Mouse (Mus musculus) stomach, postnatal 0 days (tissue): Measurements from ENCODE around the gene Ptprg. TPM values are rescaled to one million over a fixed set of nuclear protein-coding genes. Genes with fewer than 3 reads are reported as not detected.

ENCODE experiments used
- ATAC-seq: fragments of 200-750 bp; cut with Nextera tagmentation; 2 replicates; pipeline ENCODE4 v1.8.0; 2017; ENCODE audit not compliant: low FRiP score, low TSS enrichment
- DNase-seq: peaks from one replicate; pipeline ENCODE4 v3.0.0-alpha.2; 2016; ENCODE audit warnings: low spot score
- H3K27ac ChIP-seq: fragments of 300-500 bp; sonication (generic); replicated peaks from 2 replicates; pipeline ENCODE4 v1.5.1; 2014; ENCODE audit warnings: mild to moderate bottlenecking, control low read depth
- H3K27me3 ChIP-seq: fragments of 300-500 bp; sonication (generic); 2 replicates; pipeline ENCODE4 v1.6.1; 2014; ENCODE audit warnings: low read length; ENCODE audit not compliant: control insufficient read depth, insufficient read depth
- H3K36me3 ChIP-seq: fragments of 300-500 bp; sonication (generic); 2 replicates; pipeline ENCODE4 v1.6.1; 2014; ENCODE audit warnings: low read length, mixed read lengths; ENCODE audit not compliant: control insufficient read depth, insufficient read depth
- H3K4me1 ChIP-seq: fragments of 300-500 bp; sonication (generic); replicated peaks from 2 replicates; pipeline ENCODE4 v1.6.1; 2014; ENCODE audit warnings: antibody characterized with exemption; ENCODE audit not compliant: control insufficient read depth, insufficient read depth
- H3K4me2 ChIP-seq: fragments of 300-500 bp; sonication (generic); replicated peaks from 2 replicates; pipeline ENCODE4 v1.6.1; 2014; ENCODE audit warnings: low read depth, mild to moderate bottlenecking, control low read depth, moderate library complexity
- H3K4me3 ChIP-seq: fragments of 300-500 bp; sonication (generic); 2 replicates; pipeline ENCODE4 v1.5.1; 2014; ENCODE audit warnings: low read depth, low read length, control low read depth
- H3K9ac ChIP-seq: fragments of 300-500 bp; sonication (generic); 2 replicates; pipeline ENCODE4 v1.6.1; 2014; ENCODE audit warnings: mild to moderate bottlenecking, low read length, control low read depth, mixed read lengths
- H3K9me3 ChIP-seq: fragments of 300-500 bp; sonication (generic); 2 replicates; pipeline ENCODE4 v1.6.1; 2016; ENCODE audit warnings: low read length; ENCODE audit not compliant: control insufficient read depth
- CTCF ChIP-seq: IDR thresholded peaks from 2 replicates; pipeline ENCODE4 v1.5.1; 2016; ENCODE audit warnings: antibody characterized with exemption, low read depth, mild to moderate bottlenecking, moderate library complexity
- EP300 ChIP-seq: optimal IDR thresholded peaks from 2 replicates; pipeline ENCODE3; 2016; ENCODE audit warnings: antibody characterized with exemption
- WGBS: fragments of 180-500 bp; shearing (Covaris S2); extraction: QIAGEN DNeasy Blood & Tissue Kit; methylation state at CpG from one replicate; pipeline ENCODE4 v1.1.7; 2014; 5-methylcytosine and 5-hydroxymethylcytosine counted together
- polyA plus RNA-seq: library from polyadenylated mRNA; unstranded; fragments of >200 nt; fragmentation: Nextera tagmentation; extraction: Ambion mirVana; gene quantifications from 2 replicates; pipeline ENCODE4 v1.2.1, GENCODE M21; 2015

The Ptprg gene
- polyA plus RNA-seq, 1 experiment from 2014 or later = 6.2 TPM

DNA sequence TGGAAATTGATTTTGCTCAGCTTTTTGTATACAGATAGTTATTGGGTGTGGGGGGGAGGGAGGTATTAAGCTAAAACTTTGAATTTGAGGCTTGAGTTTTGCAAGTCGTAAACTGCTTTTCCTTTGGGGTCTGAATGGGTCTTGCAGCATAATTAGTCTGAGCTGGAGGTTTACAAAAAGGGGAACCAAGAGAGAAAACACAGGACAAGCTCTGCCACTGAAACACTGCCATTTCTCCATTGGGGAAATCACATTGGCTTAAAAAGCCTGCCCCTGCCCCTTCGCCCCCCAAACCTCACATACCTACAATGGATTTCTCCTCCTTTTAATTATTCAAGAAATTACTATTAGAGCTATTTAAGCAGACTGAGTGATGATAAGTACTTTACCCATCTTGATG is 156.0 kb downstream of the Ptprg start:
- TF ChIP-seq EP300 (no peak), CTCF (no peak)
- Histone ChIP-seq H3K4me2 (no peak overlapping the region), H3K4me1 (no peaks in the 10 kb centered on the region), H3K9ac (no peak overlapping the region), H3K36me3 (no peaks in the 10 kb centered on the region), H3K9me3 (peaks cover 4% of the 10 kb centered on the region; the same call in 1 of the 2 replicates), H3K27me3 (no peaks in the 10 kb centered on the region), H3K4me3 (no peak overlapping the region), H3K27ac (no peak overlapping the region)
- WGBS = 79% methylated on average over 2 of the region's 2 CpGs
- ATAC-seq (no peak), DNase-seq (no peak)

DNA sequence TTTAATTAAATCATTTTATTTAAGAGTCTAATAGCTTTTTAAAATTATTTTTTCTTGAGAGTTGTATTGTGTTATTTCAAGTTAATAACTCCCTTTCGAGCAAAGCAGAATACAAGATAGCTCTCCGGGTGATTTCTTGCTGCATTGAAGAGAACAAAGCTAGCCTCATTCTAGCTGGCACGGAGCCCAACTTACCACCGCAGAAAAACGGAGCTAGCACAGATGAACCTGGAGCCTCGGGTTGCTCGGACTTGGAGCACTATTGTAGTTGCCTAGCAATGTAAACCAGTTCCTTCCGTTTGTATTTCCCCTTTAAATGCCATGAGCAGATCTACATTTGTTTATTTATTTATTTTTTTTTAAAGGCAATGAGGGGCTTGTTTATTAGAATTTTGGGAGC is 156.5 kb downstream of the Ptprg start:
- ATAC-seq = no peak
- H3K4me3 ChIP-seq = no peak overlapping the region
- no peak for TF ChIP-seq EP300
- no peak for TF ChIP-seq CTCF
- H3K27me3 ChIP-seq = no peaks in the 10 kb centered on the region
- peaks cover 4% of the 10 kb centered on the region; the same call in 1 of the 2 replicates for H3K9me3 ChIP-seq
- H3K4me2 ChIP-seq = no peak overlapping the region
- DNase-seq = no peak
- H3K36me3 ChIP-seq = no peaks in the 10 kb centered on the region
- H3K27ac ChIP-seq = no peak overlapping the region
- WGBS = 56% methylated on average over 8 of the region's 8 CpGs
- H3K9ac ChIP-seq = no peak overlapping the region
- no peaks in the 10 kb centered on the region for H3K4me1 ChIP-seq

DNA sequence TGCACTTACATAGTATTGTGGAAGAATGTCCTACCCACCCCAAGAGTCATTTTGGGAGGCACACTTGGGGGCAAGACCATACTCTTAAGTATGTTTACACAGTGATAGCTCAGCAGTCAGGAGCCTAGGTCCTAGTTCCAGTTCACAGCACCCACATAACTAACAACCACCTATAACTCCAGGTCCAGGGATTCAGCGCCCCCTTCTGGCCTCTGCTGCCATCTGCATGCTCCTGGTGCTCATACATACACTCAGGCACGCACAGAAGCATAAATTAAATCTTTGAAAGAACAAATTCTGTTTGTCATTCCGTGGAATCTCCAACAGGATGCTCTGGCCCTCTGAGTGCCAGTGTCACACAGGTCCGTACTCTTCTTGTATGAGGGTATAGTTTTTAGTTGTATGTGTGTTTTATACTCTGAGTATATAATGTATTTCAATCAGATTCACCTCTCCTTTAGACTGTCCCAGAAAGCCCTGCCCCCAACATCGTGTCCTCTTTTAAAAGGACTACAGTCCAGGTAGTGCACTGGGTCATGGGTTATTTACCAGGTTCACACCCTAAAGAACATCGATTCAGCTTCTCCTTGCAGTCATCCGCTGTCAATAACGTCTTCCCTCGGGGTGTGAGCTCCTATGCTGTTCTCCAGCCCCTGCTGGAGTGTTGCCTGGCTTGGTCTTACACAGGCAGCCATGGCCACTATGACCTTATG is 157.2 kb downstream of the Ptprg start:
- whole genome bisulfite sequencing = 90% methylated on average over 9 of the region's 9 CpGs
- no peak overlapping the region for H3K9ac ChIP-seq
- H3K36me3 ChIP-seq = no peaks in the 10 kb centered on the region
- no peaks in the 10 kb centered on the region for H3K27me3 ChIP-seq
- TF ChIP-seq CTCF = 0 out of 2 replicates have a peak, but pooled peaks have one; percentile 16
- no peak for TF ChIP-seq EP300
- H3K27ac ChIP-seq = no peak overlapping the region
- H3K4me2 ChIP-seq = no peak overlapping the region
- DNase-seq (no peak), ATAC-seq (no peak)
- H3K4me3 ChIP-seq = no peak overlapping the region
- H3K9me3 ChIP-seq = peaks cover 4% of the 10 kb centered on the region; the same call in 1 of the 2 replicates
- H3K4me1 ChIP-seq = no peaks in the 10 kb centered on the region

DNA sequence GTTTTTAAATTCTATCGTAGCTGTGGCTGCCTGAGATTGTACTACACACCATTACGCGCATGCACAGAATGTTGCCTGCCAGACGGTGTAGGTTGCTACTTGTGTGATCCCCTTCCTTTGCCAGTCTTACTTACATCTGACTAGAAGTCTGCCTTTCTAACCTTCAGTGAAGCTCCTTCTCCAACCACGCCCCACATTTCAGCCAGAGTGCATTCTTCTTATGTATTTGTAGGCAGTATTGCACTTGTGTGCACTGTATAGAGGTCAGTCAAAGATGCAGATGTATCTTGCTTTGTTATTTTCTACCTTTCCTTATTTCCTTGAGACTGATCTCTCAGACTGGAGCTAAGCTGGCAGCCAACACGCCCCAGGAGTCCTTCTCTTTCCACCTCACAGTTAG is 158.8 kb downstream of the Ptprg start:
- DNase-seq (no peak), ATAC-seq (no peak)
- H3K27ac ChIP-seq = no peak overlapping the region
- H3K4me2 ChIP-seq = no peak overlapping the region
- WGBS = 93% methylated on average over 6 of the region's 6 CpGs
- no peaks in the 10 kb centered on the region for H3K27me3 ChIP-seq
- peaks cover 4% of the 10 kb centered on the region; the same call in 1 of the 2 replicates for H3K9me3 ChIP-seq
- H3K36me3 ChIP-seq = no peaks in the 10 kb centered on the region
- H3K9ac ChIP-seq = no peak overlapping the region
- H3K4me3 ChIP-seq = no peak overlapping the region
- TF ChIP-seq EP300 = no peak
- no peaks in the 10 kb centered on the region for H3K4me1 ChIP-seq

DNA sequence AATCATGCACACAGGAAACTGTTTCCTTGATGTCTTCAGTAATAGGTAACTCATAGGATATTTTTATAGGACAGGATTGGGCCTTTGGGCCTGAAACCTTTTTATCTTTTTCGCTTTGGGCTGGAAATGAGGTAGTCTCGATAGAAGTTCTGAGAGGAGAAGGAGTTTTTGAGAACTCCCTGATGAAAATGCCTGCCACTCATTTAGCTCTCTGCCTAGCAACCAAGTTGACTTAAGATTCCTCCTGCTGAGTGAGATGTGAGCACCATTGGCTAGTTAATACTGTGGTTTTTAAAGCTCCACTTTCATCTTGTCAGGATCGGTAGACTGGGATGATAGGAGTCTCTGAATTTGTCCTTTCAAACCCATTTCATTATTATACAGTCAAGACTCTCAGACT is 162.9 kb downstream of the Ptprg start:
- WGBS = 73% methylated on average over 3 of the region's 3 CpGs
- H3K9me3 ChIP-seq = no peaks in the 10 kb centered on the region
- no peak overlapping the region for H3K27ac ChIP-seq
- no peak for TF ChIP-seq CTCF
- ATAC-seq (no peak), DNase-seq (no peak)
- no peak overlapping the region for H3K4me3 ChIP-seq
- no peaks in the 10 kb centered on the region for H3K4me1 ChIP-seq
- H3K4me2 ChIP-seq = no peak overlapping the region
- no peaks in the 10 kb centered on the region for H3K36me3 ChIP-seq
- no peak overlapping the region for H3K9ac ChIP-seq
- H3K27me3 ChIP-seq = no peaks in the 10 kb centered on the region

DNA sequence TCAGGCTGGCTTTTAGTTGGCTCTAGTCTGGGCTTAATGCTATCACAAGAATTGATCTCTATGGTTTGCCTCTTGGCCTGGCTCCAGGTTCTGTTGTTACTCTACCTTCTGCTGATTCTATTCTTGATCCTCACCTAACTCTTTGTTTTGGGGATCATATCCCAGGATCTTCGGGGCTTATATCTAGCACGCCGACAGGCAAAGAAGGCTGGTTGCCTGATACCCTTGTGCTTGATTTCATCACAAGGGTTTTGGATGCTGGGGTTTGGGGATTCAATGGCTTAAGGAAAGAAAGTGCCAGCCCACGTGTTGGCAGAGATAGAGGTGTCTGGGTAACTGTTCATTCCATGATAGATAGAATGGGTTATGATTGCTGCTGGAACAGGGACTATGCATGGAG is 164.9 kb downstream of the Ptprg start:
- Histone ChIP-seq H3K9me3 (no peaks in the 10 kb centered on the region), H3K9ac (no peak overlapping the region), H3K4me2 (no peak overlapping the region), H3K36me3 (no peaks in the 10 kb centered on the region), H3K27ac (no peak overlapping the region), H3K4me1 (no peaks in the 10 kb centered on the region), H3K4me3 (no peak overlapping the region), H3K27me3 (no peaks in the 10 kb centered on the region)
- no peak for TF ChIP-seq EP300
- no peak for TF ChIP-seq CTCF
- DNase-seq (no peak), ATAC-seq (no peak)
- 88% methylated on average over 4 of the region's 4 CpGs for WGBS
